Mouse (Mus musculus) 3T3-L1 (cell line): ENCODE results near the gene Mdm2.
A peak's percentile ranks its signal among the peaks of the same experiment; 100 is the strongest.
"Not testable (repeated sequence)": the region's sequence is repeated elsewhere in the genome, so short reads cannot be mapped to it uniquely, and the experiment has no call there.

Experiments used
- DNase-seq: peaks from one replicate; pipeline ENCODE4 v3.0.0-alpha.2; 2015; ENCODE audit warnings: low read depth, low spot score

The Mdm2 gene

DNA sequence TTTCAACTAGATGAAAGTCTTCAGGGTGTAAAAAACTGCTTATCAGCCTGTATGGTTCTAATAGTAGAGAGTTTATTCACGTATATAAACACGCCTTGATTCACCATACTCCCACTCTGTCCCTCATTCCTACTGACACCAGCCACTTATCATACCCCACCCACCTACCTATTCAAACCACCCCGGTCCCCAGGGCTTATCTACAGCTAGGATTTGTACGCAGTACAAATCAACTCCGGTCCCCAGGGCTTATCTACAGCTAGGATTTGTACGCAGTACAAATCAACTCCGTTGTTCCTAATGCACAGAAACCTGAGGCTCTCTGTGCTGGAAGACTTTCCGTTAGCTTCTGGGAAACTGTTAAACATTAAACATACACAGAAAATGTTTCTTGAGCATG, 23.1 kb upstream of the Mdm2 start:
- not testable (repeated sequence) for DNase-seq

- DNase-seq, result peak; percentile 92
These were observed 22.5 kb upstream of the Mdm2 start for GRCm38 (mm10) chr10:117732962-117733592.

GRCm38 (mm10) chr10:117732184-117732583, 21.6 kb upstream of the Mdm2 start:
- no peak for DNase-seq

- no peak for DNase-seq
These were observed 20.9 kb upstream of the Mdm2 start for GRCm38 (mm10) chr10:117731244-117732101.

GRCm38 (mm10) chr10:117730637-117731203, 20.2 kb upstream of the Mdm2 start:
- peak; percentile 91 for DNase-seq

GRCm38 (mm10) chr10:117730140-117730539, 19.6 kb upstream of the Mdm2 start:
- DNase-seq, result no peak

GRCm38 (mm10) chr10:117729139-117729814, 18.7 kb upstream of the Mdm2 start:
- no peak for DNase-seq

DNA sequence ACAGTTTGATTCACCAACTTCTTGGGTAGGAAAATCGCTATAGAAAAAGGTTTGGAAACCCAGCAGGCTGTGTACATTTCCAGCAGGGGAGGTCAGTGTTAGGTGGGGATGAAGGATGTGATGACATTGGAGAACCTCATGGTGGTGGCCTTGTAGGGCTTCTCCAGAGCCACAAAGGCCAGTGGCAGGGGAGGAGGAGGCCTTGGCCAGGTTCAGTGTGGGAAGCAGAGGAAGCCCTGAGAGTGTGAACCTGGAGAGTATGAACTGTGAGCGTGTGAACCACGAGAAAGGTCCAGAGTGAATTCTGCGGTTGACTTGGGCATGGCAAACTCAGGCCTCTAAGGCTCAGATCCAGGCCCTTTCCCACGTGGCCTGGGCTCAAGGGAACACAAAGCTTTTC, 18.0 kb upstream of the Mdm2 start:
- DNase-seq, result no peak

- peak; percentile 93 for DNase-seq
These were observed 17.1 kb upstream of the Mdm2 start for GRCm38 (mm10) chr10:117727518-117728110.

DNA sequence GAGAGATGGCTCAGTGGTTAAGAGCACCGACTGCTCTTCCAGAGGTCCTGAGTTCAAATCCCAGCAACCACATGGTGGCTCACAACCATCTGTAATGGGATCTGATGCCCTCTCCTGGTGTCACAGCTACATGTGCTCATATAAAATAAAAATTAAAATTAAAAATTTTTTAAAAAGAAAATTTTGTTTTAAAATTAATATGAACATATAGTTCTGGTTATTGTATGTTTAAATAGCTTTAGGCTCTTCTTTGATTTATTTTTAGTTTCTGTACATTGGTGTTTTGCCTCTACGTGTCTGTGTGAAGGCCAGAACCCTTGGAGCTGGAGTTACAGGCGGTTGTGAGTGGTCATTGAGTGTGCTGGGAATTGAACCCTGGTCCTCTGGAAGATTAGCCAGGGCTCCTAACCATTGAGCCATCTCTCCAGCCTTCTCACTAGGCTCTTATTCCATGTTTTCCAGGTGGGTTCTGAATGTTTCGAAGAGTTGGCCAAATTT, 16.4 kb upstream of the Mdm2 start:
- peak; percentile 93 for DNase-seq

DNA sequence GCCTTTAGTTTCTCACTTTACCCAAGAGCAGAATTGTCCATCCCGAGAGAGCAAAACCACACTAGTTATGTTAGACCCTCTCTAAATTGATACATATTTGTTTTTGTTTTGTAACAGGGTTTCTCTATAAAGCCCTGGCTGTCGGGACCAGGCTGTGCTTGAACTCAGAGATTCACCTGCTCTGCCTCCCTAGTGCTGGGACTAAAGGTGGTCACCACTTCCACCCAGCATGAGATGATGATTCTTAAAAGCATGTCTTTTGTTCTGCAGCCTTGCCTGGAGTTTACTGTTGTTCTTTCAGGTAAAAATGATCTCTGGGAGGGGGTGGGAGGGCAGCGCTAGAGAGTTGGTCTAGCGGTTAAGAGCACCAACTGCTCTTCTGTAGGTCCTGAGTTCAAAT, 15.8 kb upstream of the Mdm2 start:
- DNase-seq, result no peak

DNA sequence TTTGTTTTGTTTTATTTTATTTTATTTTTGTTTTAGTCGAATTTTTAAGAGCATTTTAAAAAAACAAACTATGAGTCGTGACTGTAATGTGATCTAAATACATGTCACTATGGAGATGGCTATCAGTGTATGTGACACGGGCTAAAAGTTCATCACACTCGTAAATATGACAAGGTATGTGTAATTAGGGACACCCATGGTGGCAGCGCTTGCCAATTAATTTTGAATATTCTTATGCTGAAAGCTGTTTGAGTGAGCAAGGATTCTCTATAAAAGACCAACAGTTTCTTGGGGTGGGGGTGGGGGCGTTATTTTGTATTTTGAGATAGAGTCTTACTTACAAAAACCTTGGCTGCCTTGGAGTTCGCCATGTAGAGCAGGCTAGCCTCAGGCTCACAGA, 15.1 kb upstream of the Mdm2 start:
- no peak for DNase-seq

DNA sequence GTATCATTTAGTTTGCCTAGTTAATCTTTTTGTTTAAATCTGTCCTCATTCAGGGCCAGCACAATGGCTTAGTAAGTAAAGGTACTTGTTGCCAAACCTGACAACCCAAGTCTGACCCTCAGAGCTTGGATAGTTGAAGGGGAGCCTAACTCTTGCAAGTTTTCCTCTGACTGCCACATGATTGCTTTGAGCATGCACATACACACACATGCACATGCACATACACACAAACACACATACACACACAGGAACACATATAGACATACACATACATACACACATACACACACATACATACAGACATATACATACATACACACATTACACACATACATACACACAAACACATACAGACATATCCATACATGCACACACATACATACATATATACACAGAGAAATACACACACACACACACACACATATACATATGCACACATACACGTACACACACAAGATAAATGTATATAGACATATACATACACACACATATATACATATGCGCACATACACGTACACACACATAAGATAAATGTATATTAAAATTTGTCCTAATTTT, 14.3 kb upstream of the Mdm2 start:
- DNase-seq, result peak; percentile 95

- DNase-seq, result peak; percentile 95
These were observed 13.7 kb upstream of the Mdm2 start for GRCm38 (mm10) chr10:117724136-117724718.

GRCm38 (mm10) chr10:117718161-117719119, 7.9 kb upstream of the Mdm2 start:
- no peak for DNase-seq

DNA sequence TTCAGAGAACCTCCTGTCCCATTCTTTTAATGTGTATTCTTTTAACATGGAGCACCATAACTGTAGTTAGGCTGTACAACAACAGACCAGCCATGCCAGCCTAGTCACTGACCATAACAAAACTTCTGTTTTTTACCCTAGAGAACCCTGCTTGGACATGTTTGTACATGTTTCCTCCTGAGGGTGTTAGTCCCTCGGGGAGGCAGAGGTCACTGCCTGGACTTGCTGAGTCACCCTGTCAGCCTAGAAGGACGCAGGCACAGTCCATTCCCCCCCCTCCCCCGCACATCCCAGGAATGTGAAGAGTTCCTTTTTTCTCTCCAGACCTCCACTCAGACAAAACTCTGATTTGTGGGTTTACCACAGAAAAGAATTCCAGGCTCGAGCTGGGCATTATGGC, 7.0 kb upstream of the Mdm2 start:
- no peak for DNase-seq

DNA sequence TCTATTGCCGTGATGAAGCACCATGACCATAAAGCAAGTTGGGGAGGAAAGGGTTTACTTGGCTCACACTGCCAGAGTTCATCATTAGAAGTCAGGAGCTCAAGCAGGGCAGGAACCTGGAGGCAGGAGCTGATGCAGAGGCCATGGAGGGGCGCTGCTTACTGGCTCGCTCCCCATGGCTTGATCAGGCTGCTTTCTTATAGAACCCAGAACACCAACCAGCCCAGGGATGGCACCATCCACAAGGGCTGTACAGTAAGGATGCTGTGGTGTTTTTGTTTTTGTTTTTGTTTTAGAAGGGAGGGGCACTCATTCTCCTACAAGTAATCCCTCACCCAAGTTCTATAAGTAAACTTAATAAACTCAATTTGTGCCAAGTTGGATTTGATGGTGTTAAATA, 6.1 kb upstream of the Mdm2 start:
- no peak for DNase-seq

DNA sequence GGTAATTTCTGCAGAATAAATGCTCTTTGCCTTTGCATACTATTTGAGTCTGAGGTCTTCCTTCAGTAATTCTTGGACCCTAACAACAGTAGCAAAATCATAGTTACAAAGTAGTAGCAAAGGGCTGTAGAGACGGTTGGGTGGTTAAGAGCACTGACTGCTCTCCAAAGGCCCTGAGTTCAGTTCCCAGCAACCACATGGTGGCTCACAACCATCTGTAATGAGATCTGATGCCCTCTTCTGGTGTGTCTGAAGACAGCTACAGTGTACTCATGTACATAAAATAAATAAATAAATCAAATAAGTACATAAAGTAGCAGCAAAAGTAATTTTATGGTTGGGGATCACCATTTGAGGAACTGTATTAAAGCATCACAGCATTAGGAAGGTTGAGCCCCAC, 5.1 kb upstream of the Mdm2 start:
- peak; percentile 94 for DNase-seq

GRCm38 (mm10) chr10:117714928-117715500, 4.5 kb upstream of the Mdm2 start:
- no peak for DNase-seq
